Mouse (Mus musculus) forebrain, embryonic 13.5 days (tissue): ENCODE measurements around the gene Mfsd9. TPM values are rescaled to one million over a fixed set of nuclear protein-coding genes. Genes with fewer than 3 reads are reported as not detected.

Experiments used
- ATAC-seq: fragments of 200-750 bp; cut with Nextera tagmentation; 2 replicates; pipeline ENCODE4 v1.8.0; 2017
- H3K27ac ChIP-seq: fragments of 300-500 bp; sonication (generic); 2 replicates; pipeline ENCODE4 v1.5.1; 2015; ENCODE audit warnings: inconsistent platforms, mild to moderate bottlenecking, moderate library complexity
- H3K27me3 ChIP-seq: fragments of 300-500 bp; sonication (generic); 2 replicates; pipeline ENCODE4 v1.6.1; 2015; ENCODE audit warnings: mild to moderate bottlenecking, inconsistent platforms
- H3K36me3 ChIP-seq: fragments of 300-500 bp; sonication (generic); 2 replicates; pipeline ENCODE4 v1.6.1; 2015; ENCODE audit warnings: mild to moderate bottlenecking, inconsistent platforms; ENCODE audit not compliant: poor library complexity, severe bottlenecking
- H3K4me1 ChIP-seq: fragments of 300-500 bp; sonication (generic); 2 replicates; pipeline ENCODE4 v1.6.1; 2015; ENCODE audit warnings: inconsistent platforms
- H3K4me2 ChIP-seq: fragments of 300-500 bp; sonication (generic); 2 replicates; pipeline ENCODE4 v1.6.1; 2015; ENCODE audit warnings: inconsistent platforms, mild to moderate bottlenecking, moderate library complexity
- H3K4me3 ChIP-seq: fragments of 300-500 bp; sonication (generic); 2 replicates; pipeline ENCODE4 v1.5.1; 2015; ENCODE audit warnings: mild to moderate bottlenecking, inconsistent platforms
- H3K9ac ChIP-seq: fragments of 300-500 bp; sonication (generic); 2 replicates; pipeline ENCODE4 v1.6.1; 2015; ENCODE audit warnings: mild to moderate bottlenecking, inconsistent platforms
- H3K9me3 ChIP-seq: fragments of 300-500 bp; sonication (generic); replicated peaks from 2 replicates; pipeline ENCODE4 v1.6.1; 2016; ENCODE audit warnings: inconsistent platforms
- WGBS: fragments of 180-500 bp; shearing (Covaris S2); methylation state at CpG from one replicate; pipeline ENCODE4 v1.1.7; 2015; 5-methylcytosine and 5-hydroxymethylcytosine counted together
- polyA plus RNA-seq: library from polyadenylated mRNA; unstranded; fragments of >200 nt; fragmentation: Nextera tagmentation; extraction: Ambion mirVana; gene quantifications from 2 replicates; pipeline ENCODE4 v1.2.1, GENCODE M21; 2015

Mfsd9 gene
- 3.0 and 3.3 TPM in 2 replicates for polyA plus RNA-seq

GRCm38 (mm10) chr1:40790324-40791141, at the start of gene Mfsd9:
TSS of gene Mfsd9 (minus strand) at chr1:40790687.
- no peaks in the 10 kb centered on the region for H3K9me3 ChIP-seq
- no peaks in the 10 kb centered on the region for H3K36me3 ChIP-seq
- peak within 1 kb of the TSS; percentile 70 for H3K4me2 ChIP-seq
- peak within 1 kb of the TSS; percentile 28; the same call in 1 of the 2 replicates for H3K27ac ChIP-seq
- peak within 1 kb of the TSS; percentile 58 for H3K9ac ChIP-seq
- H3K27me3 ChIP-seq = no peaks in the 10 kb centered on the region
- H3K4me1 ChIP-seq = peaks cover 18% of the 10 kb centered on the region
- ATAC-seq = peak; percentile 91
- peak within 1 kb of the TSS; percentile 69 for H3K4me3 ChIP-seq
- WGBS = 3% methylated on average over 38 of the region's 38 CpGs

- H3K36me3 ChIP-seq = no peaks in the 10 kb centered on the region
- no peak overlapping the region for H3K4me3 ChIP-seq
- H3K4me2 ChIP-seq = no peak overlapping the region
- no peaks in the 10 kb centered on the region for H3K27me3 ChIP-seq
- no peak overlapping the region for H3K27ac ChIP-seq
- no peaks in the 10 kb centered on the region for H3K4me1 ChIP-seq
- no peak for ATAC-seq
- no peak overlapping the region for H3K9ac ChIP-seq
- no peaks in the 10 kb centered on the region for H3K9me3 ChIP-seq
- 80% methylated on average over 4 of the region's 4 CpGs for WGBS
Measured at GRCm38 (mm10) chr1:40835468-40835867, 45.0 kb upstream of the Mfsd9 start.

- Histone ChIP-seq H3K9me3 (no peaks in the 10 kb centered on the region), H3K36me3 (no peaks in the 10 kb centered on the region), H3K27me3 (no peaks in the 10 kb centered on the region), H3K4me1 (no peaks in the 10 kb centered on the region), H3K9ac (no peak overlapping the region), H3K27ac (no peak overlapping the region), H3K4me3 (no peak overlapping the region), H3K4me2 (no peak overlapping the region)
- no peak for ATAC-seq
- 91% methylated on average over 4 of the region's 4 CpGs for WGBS
Measured at GRCm38 (mm10) chr1:40830712-40831507, 40.4 kb upstream of the Mfsd9 start.

GRCm38 (mm10) chr1:40829213-40829914, 38.9 kb upstream of the Mfsd9 start:
- ATAC-seq = no peak
- H3K4me1 ChIP-seq = no peaks in the 10 kb centered on the region
- H3K36me3 ChIP-seq = no peaks in the 10 kb centered on the region
- no peak overlapping the region for H3K9ac ChIP-seq
- H3K4me3 ChIP-seq = no peak overlapping the region
- H3K4me2 ChIP-seq = no peak overlapping the region
- H3K27me3 ChIP-seq = no peaks in the 10 kb centered on the region
- H3K9me3 ChIP-seq = no peaks in the 10 kb centered on the region
- WGBS = 81% methylated on average over 10 of the region's 10 CpGs
- no peak overlapping the region for H3K27ac ChIP-seq

- no peak for ATAC-seq
Measured at GRCm38 (mm10) chr1:40825826-40826225, 35.3 kb upstream of the Mfsd9 start.

GRCm38 (mm10) chr1:40824936-40825335, 34.4 kb upstream of the Mfsd9 start:
- Histone ChIP-seq H3K27me3 (no peaks in the 10 kb centered on the region), H3K9ac (no peak overlapping the region), H3K4me2 (no peak overlapping the region), H3K27ac (no peak overlapping the region), H3K9me3 (no peaks in the 10 kb centered on the region), H3K36me3 (no peaks in the 10 kb centered on the region), H3K4me3 (no peak overlapping the region), H3K4me1 (no peaks in the 10 kb centered on the region)
- 76% methylated on average over 8 of the region's 8 CpGs for WGBS
- no peak for ATAC-seq

More at GRCm38 (mm10) chr1:40825826-40826225, 35.3 kb upstream of the Mfsd9 start:
- no peak overlapping the region for H3K27ac ChIP-seq
- H3K36me3 ChIP-seq = no peaks in the 10 kb centered on the region
- no peak overlapping the region for H3K4me2 ChIP-seq
- 75% methylated on average over 7 of the region's 7 CpGs for WGBS
- H3K9ac ChIP-seq = no peak overlapping the region
- H3K9me3 ChIP-seq = no peaks in the 10 kb centered on the region
- no peaks in the 10 kb centered on the region for H3K4me1 ChIP-seq
- no peaks in the 10 kb centered on the region for H3K27me3 ChIP-seq
- H3K4me3 ChIP-seq = no peak overlapping the region

GRCm38 (mm10) chr1:40824517-40824916, 34.0 kb upstream of the Mfsd9 start:
- Histone ChIP-seq H3K36me3 (no peaks in the 10 kb centered on the region), H3K27me3 (no peaks in the 10 kb centered on the region), H3K9me3 (no peaks in the 10 kb centered on the region), H3K4me2 (no peak overlapping the region), H3K9ac (no peak overlapping the region), H3K4me1 (no peaks in the 10 kb centered on the region), H3K27ac (no peak overlapping the region), H3K4me3 (no peak overlapping the region)
- no peak for ATAC-seq
- 75% methylated on average over 4 of the region's 4 CpGs for WGBS

- H3K4me1 ChIP-seq = no peaks in the 10 kb centered on the region
- no peaks in the 10 kb centered on the region for H3K36me3 ChIP-seq
- no peaks in the 10 kb centered on the region for H3K27me3 ChIP-seq
- no peak overlapping the region for H3K4me3 ChIP-seq
- no peak overlapping the region for H3K27ac ChIP-seq
- no peak overlapping the region for H3K4me2 ChIP-seq
- no peaks in the 10 kb centered on the region for H3K9me3 ChIP-seq
- WGBS = 75% methylated on average over 16 of the region's 16 CpGs
- H3K9ac ChIP-seq = no peak overlapping the region
- ATAC-seq = no peak
Measured at GRCm38 (mm10) chr1:40815071-40815845, 24.8 kb upstream of the Mfsd9 start.

GRCm38 (mm10) chr1:40808643-40809042, 18.2 kb upstream of the Mfsd9 start:
- H3K9me3 ChIP-seq = no peaks in the 10 kb centered on the region
- no peak overlapping the region for H3K27ac ChIP-seq
- H3K9ac ChIP-seq = no peak overlapping the region
- ATAC-seq = no peak
- H3K4me2 ChIP-seq = no peak overlapping the region
- H3K27me3 ChIP-seq = no peaks in the 10 kb centered on the region
- H3K36me3 ChIP-seq = no peaks in the 10 kb centered on the region
- no peaks in the 10 kb centered on the region for H3K4me1 ChIP-seq
- 91% methylated on average over 3 of the region's 3 CpGs for WGBS
- H3K4me3 ChIP-seq = no peak overlapping the region

GRCm38 (mm10) chr1:40805891-40806290, 15.4 kb upstream of the Mfsd9 start:
- H3K36me3 ChIP-seq = no peaks in the 10 kb centered on the region
- H3K4me2 ChIP-seq = no peak overlapping the region
- no peaks in the 10 kb centered on the region for H3K4me1 ChIP-seq
- WGBS = 89% methylated on average over 11 of the region's 11 CpGs
- H3K4me3 ChIP-seq = no peak overlapping the region
- H3K9ac ChIP-seq = no peak overlapping the region
- ATAC-seq = no peak
- no peaks in the 10 kb centered on the region for H3K27me3 ChIP-seq
- H3K27ac ChIP-seq = no peak overlapping the region
- H3K9me3 ChIP-seq = no peaks in the 10 kb centered on the region

GRCm38 (mm10) chr1:40805351-40805750, 14.9 kb upstream of the Mfsd9 start, which contains the start of gene Tmem182:
TSS of gene Tmem182 (plus strand) at chr1:40805601.
- ATAC-seq = no peak
- Histone ChIP-seq H3K36me3 (no peaks in the 10 kb centered on the region), H3K4me3 (no peak within 1 kb of the TSS), H3K4me1 (no peaks in the 10 kb centered on the region), H3K9ac (no peak within 1 kb of the TSS), H3K9me3 (no peaks in the 10 kb centered on the region), H3K27ac (no peak within 1 kb of the TSS), H3K27me3 (no peaks in the 10 kb centered on the region), H3K4me2 (no peak within 1 kb of the TSS)
- WGBS = 62% methylated on average over 9 of the region's 9 CpGs
